Mouse (Mus musculus): ENCODE measurements at regions not wholly inside any gene's neighbourhood (a gene's known extent, or its start where the extent isn't known, plus 50 kb on each side); places are given as distances from the start of the nearest gene placed in this dataset.

DNA sequence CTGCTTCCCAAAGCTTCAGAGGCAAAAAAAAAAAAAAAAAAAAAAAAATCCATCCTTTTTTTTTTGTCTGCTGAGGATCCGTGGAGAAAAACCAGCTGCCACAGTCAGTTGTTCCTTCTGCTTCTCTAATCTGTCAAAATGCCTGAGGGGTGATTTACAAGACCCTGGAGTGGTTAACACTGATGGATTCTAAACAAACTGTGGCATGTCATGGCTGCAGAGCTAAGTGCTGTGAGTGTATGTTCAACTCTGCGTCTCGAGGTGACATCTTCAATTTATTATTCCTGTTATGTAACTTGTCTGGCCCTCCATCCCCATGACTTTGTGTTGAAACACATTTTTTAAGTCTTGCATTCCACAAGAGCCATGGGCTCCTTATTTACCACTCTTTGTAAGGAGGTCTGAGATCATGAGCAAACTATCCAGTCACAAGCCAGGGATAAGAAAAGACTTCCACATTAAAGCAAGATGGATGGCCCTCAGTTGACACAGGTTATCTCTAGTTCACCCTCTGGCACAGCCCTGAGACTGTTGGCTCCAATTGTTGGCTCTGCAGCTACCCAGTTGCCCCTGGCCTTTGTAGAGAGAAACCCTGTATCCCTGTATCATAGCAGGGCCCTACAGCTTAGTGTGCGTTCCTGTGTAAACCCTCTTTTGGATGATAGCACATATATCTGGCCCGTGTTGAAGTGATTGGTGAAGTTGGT is 153.6 kb downstream of the Thbs2 start:
- DNase-seq, result no peak
- intact Hi-C loops (cut with DNase I), result no loop called here

DNA sequence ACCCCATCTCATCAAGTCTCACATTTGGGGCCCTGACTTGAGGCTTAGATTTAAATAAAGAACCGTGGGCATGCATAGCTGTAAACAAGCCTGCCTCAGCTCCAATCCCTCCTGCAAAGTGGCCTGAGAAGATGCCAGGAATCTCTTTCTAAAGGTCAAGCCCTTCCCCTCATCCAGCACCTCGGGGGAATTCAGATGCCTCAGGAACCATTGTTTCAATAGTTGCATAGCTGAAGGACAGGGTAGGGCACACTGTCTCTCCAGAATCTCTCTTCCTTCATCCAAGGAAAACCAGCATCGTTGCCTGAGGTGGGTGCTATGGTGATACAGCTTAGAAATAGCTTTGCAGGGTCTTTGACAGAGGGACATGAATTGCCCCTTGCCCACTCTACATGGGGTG is 154.4 kb downstream of the Thbs2 start:
- no peak for DNase-seq
- intact Hi-C loops (cut with DNase I), result no loop called here

DNA sequence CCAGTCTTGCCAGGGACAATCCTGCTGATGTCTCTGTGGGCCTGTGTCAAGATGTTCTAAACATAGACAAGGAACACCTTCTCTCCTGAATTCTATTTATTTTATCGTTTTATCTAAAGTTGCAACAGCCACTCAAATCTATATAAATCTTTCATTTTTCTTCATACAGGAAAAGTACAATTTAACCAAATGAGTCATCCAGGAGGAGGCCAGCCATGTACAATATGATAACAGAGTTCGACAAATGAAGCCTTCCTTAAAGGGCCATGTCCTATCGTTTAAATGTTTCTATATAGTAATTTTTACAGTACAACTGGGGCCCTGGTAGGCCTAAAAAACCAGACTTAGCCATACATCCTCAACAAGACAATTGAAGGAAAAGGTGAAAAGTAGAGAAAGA is 154.8 kb downstream of the Thbs2 start:
- intact Hi-C loops (cut with DNase I), result no loop called here

DNA sequence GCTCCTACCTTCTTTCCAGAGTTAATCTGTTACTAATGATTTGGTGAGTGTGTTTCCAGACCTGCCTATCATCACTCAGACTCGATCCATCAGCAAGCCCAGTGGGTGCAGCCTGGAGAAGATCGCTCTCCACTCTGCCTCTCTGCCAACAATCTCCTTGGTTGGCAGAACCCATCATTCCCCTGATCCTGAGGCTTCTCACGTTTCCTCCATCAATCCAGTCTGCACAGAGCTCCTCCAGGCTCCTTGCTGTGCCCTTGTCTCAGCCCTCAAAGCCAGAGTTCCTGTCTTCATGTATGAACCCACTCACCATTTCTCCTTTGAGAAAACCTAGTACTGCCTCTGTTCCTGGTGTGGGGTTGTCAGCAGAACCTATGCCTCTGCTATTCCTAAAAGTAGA is 155.5 kb downstream of the Thbs2 start:
- DNase-seq, result no peak
- intact Hi-C loops (cut with DNase I), result no loop called here

More for the DNA sequence above, 154.8 kb downstream of the Thbs2 start:
- DNase-seq, result no peak

DNA sequence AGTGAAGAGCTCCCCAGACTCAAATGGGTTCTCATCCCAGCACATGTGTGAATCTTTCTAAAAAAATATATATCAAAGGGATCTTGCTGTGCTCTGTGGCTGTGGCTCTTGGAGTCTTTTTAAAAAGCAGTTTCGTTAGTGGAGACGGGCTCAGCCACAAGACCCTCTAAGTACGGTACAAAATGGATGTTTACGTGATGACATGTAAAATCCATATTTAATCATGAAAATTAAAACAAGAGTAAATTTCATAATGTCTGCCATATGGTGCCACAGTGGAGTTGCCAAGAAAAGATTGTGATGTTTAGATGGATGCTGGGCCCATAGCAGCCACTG is 161.1 kb downstream of the Thbs2 start:
- intact Hi-C loops (cut with DNase I), result no loop called here
- DNase-seq, result no peak

DNA sequence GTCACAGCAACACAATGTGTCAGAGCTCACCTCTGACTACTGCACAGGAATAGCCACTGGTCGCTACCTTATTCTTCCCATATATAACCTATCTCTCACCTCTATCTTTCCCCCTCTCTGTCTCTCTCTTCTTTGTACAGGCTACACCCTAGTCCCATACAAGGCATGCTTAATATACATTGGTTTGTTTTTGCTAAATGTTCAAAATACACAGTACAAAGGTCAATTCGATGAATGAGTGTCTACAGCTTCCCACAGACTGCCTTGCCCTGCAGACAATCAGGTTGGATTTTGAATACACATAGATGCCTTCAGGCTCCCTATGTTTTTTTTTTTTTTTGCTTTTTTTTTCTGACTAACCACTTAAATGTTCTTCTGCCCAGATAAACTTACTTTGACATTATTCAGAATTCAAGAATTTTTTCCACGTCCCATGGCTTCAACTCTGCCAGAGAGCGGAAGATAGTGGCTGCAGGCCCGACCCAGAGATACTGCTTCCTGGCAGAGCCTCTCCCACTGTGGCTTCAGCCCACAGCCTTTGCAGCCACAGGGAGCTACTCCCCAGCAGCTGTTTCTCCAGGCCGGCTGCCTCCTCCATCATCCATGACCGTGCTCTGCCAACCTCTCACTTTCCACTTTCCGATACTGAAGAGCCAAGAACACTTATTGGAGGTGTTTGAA is 161.6 kb downstream of the Thbs2 start:
- peak in 1 of 2 experiments; percentile 33 for DNase-seq
- intact Hi-C loops (cut with DNase I), result no loop called here

DNA sequence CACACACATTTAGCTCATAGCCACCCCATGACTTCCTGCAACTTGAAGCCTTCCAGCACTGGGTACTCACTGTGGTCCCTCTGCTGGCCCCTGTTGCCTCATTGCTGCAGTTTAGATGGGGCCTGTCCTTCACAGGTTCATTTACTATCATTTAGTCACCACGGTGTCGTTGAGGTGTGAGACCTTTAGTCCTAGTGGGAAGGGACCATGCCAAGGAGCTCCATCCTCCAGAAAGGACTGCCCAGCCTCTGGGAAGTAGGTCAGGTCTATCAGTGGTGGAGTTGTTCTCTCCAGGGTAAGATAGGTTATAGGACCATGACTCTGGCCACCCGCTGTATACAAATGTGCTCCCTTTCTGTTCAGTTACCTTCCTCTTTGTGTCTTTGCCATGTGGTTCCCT is 162.2 kb downstream of the Thbs2 start:
- intact Hi-C loops (cut with DNase I), result no loop called here

DNA sequence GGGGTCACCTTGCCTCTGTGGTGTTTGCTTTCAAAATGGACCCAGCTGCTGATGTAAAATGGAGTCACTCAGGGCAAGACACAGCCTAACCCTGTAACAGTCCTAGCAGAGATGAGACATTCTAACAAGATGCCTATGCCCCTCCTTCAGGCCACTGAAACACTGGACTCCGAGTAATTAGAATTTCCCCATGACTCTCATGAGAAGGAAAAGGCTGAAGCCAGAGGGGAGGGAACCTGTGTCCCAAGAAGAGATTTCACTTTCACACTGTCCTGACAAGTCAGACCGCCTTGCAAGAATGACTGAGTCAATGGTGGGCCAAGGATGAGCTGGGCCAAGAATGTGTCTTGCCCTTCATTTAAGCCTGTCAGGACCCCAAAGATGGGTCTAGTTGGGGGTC is 166.3 kb downstream of the Thbs2 start:
- intact Hi-C loops (cut with DNase I), result no loop called here
- DNase-seq, result no peak

More for the DNA sequence above, 162.2 kb downstream of the Thbs2 start:
- no peak for DNase-seq

DNA sequence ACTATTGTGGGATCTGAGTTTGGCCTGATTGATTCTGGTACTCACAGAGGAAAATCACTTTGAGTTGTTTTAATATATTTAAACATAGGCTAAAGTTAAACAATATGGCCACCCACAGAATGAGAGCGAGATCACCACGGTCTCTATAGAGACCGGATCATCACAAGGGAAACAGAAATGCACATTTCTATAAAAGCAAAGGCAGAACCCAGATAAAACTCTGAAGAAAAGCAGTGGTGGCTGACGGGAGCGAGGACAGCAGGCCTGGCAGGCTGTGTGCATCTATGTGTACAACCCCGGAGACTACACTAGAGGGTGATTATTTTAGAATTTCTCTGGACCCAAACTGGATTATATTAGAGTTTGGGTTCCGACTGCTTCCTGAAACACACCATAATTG is 168.8 kb downstream of the Thbs2 start:
- intact Hi-C loops (cut with DNase I), result loop anchor here (1.0 kb wide), 1 partner anchor 379 kb away; no protein-coding TSS in a partner anchor
- DNase-seq, result no peak

DNA sequence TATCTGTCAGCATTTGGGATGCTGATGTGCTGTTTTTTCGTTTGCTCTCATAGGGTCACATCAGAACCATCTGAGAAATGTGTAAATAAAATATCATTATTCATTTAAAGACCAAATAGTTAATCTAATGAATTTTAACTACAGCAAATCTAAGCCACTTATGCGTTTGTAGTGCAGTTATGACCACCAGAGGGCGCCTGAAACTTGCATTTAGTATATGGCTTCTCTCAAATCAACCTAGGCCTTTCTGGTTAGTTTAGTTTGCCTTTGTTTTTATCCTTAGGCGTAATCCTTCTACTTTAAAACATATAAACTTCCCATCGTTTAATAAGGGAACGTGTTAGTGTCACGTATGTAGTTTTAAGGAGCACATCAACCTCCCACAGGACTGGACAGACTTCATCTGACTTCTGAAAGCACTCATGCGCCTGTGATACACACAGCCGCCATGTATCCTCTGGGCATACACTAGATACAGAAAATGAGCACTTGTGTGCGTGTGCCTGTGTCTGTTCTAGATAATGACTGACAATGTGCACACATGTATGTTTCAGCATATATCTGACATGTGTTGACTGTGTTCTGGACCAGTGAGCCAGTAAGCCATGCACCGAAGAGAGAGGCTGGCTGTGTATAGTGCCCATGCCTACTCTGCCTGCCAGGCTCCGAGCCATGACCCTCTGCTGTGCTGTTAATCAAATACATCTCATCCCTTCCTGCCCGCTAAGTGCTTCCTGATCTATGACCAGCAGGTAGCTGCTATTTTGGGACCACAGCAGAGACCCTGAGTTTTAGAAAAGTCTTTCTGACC is 169.4 kb downstream of the Thbs2 start:
- intact Hi-C loops (cut with DNase I), result loop anchor here (1.0 kb wide), 1 partner anchor 380 kb away; no protein-coding TSS in a partner anchor
- peak in 1 of 2 experiments; percentile 49 for DNase-seq

DNA sequence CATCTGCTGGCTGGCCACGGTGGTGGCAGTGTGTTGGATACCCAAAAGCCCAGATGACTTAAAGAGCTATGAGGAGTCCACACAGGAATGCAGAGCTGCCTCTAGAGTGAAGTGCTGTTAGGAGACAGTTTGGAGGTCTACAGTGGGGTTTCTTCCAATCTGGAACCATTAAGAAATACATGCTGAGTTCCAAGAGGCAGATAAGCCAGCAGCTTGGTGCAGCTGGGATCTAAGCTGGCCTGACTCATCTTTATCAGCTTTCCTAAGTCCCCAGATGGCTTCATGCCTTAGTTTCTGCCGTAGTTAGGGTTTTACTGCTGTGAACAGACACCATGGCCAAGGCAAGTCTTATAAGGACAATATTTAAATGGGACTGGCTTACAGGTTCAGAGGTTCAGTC is 172.0 kb downstream of the Thbs2 start:
- intact Hi-C loops (cut with DNase I), result no loop called here
- DNase-seq, result no peak

DNA sequence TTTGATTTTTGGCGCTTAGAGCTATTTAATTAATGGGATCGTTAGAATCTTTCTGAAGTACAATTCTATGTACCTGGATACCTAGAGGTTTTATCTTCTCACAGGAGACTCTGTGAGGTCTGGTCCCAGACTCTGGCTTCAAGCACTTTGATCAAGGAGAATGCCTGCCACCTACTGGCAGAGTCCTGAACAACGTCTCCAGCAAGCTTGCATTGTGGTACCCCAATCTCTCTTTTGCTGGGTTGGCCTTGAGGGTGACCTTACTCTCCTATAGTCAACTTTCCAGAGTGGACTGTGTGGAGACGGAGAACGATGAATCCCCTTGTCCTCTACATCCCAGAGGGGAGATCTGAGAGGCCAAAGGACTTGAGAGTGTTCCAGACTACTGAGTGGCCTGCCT is 173.5 kb downstream of the Thbs2 start:
- DNase-seq, result peak; percentile 52 to 59
- intact Hi-C loops (cut with DNase I), result no loop called here

DNA sequence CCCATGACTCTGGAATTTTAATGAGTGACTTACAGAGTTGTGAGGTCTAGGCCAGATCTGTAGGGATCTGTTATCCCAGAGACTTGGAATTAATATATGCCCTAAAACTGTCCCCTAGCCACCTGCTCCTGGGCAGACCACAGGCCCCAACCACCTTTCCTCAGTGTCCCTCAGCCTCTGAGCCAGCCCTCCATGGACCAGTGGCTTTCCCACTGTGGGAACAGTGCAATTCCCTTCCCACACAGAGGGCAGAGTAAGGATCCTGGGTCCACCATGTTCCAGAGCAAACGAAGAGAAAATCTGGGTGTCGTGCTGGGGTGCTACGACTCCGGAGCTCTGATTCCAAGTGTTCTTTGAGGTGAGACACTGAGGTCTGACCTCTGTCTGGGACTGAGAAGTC is 174.7 kb downstream of the Thbs2 start:
- no peak for DNase-seq
- intact Hi-C loops (cut with DNase I), result loop anchor here (2.0 to 10.0 kb wide), 2 partner anchors 145 to 285 kb away; no protein-coding TSS in a partner anchor

DNA sequence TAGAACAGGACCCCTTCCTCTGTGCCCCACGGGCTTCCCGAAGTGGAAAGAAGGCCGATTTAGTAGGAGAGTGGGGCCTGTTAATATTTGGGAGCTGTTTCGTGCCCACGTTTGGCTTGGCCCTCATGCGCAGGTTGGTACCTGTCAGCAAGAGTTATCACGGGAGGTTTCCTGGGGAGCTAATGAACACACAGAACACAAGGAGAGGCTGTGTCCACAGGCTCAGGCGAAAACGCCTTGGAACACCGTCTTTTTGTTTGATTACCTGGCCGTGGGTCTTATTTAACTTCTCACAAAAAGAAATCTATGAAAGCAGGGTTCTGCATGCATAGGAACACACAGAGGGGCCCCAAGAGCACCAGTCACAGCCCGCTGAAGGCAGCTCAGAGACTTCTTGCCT is 175.8 kb downstream of the Thbs2 start:
- intact Hi-C loops (cut with DNase I), result loop anchor here (2.0 to 10.0 kb wide), 2 partner anchors 143 to 283 kb away; no protein-coding TSS in a partner anchor
- no peak for DNase-seq

DNA sequence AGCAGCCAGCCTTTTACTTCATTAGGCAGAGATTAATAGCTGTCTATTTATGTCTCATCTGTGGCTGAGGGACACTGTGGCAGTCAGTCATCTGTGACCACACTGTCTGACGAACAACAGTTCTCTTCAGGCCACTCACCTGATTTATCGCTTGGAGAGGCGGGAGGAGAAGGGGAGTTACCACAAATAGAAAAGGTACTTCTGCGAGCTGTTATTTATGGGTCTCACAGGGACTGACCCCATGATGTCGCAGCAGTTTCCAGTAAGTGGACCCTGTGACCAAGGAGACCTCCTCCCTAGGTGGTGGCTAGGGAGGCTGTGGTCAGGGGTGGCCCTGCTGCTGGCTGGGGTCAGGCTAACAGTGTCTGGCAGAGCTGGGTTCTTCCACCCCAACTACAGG is 176.7 kb downstream of the Thbs2 start:
- DNase-seq, result no peak

DNA sequence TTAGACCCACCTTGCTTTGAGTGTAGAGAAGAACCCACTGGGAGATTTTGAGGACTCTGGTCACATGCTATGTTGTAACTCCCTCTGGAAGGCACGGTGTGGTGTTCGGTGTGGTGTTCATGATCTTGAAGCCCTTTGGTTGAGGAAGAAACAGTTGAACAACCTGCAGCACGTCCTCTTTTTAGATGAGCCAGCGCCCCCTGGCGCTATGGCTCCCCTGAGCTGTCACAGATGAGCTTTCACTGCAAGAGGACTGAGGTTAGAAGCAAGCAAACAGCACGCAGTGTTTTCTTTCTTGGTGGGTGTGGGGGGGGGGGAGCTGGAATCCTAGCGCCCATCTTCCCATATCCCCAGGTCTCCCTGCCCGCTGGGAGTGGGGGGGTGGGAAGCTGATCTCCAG is 177.9 kb downstream of the Thbs2 start:
- peak; percentile 24 to 40 for DNase-seq
- intact Hi-C loops (cut with DNase I), result loop anchor here (2.0 to 10.0 kb wide), 2 partner anchors 141 to 227 kb away; no protein-coding TSS in a partner anchor

More for the DNA sequence above, 176.7 kb downstream of the Thbs2 start:
- intact Hi-C loops (cut with DNase I), result loop anchor here (2.0 to 10.0 kb wide), 2 partner anchors 143 to 229 kb away; no protein-coding TSS in a partner anchor

DNA sequence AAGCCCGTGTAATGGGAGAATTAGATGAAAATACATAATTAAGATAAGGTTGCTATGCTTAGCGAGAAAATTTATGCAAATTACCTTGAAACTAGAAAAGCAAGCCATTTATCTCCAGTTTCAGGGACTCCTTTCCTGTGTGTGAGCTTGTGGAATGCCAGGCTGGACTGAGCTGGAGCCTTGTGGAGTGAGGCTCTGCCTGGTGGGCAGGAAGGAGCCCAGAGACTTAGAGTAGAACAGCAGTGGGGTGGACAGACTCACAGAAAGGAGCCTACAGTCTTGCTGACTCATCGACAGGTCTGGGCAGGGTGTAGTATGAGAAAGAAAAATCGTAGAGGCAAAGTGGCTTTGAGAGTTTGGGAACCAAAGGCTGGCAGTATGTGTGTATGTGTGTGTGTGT is 180.6 kb downstream of the Thbs2 start:
- intact Hi-C loops (cut with DNase I), result loop anchor here (10.0 kb wide), 1 partner anchor 139 kb away; no protein-coding TSS in a partner anchor

DNA sequence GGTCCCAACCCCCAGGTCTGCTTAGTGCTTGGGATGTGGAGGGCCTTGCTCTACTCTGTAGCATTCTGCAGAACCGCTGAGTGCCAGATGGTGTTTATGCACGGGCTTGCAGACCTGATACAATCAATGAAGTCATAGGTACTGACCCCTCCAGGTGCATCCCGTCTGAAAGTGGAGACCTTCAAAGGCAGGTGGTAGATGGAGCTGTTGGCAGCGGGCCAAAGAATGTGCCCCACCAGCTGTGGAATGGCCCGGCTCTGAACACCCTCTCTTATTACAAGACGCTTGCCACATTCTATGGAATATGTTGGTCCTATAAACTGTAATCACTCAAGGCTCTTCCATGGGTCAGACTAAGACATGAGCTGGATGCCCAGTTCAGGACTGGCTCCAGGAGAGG is 183.5 kb downstream of the Thbs2 start:
- DNase-seq, result no peak
- intact Hi-C loops (cut with DNase I), result loop anchor here (10.0 kb wide), 1 partner anchor 136 kb away; no protein-coding TSS in a partner anchor

More for the DNA sequence above, 180.6 kb downstream of the Thbs2 start:
- DNase-seq, result no peak

DNA sequence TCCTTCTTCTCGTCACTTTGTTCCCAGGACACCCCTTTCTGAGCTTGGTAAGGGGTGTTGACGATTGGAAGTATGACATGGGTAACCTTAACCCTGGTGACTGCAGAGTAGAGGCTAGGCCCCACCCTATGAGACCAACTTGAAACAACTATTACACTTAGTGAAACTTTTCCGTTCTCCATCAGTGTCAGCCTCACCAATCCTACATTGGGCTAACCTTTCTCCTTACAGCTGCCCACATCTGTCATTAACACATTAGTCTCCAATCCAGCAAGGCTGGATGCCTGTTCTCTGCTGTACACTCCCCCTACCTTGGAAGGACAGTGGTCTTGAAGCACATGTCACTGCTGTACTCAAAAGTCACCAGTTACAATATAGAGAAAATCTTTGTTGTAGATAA is 186.9 kb downstream of the Thbs2 start:
- DNase-seq, result no peak
- intact Hi-C loops (cut with DNase I), result no loop called here

DNA sequence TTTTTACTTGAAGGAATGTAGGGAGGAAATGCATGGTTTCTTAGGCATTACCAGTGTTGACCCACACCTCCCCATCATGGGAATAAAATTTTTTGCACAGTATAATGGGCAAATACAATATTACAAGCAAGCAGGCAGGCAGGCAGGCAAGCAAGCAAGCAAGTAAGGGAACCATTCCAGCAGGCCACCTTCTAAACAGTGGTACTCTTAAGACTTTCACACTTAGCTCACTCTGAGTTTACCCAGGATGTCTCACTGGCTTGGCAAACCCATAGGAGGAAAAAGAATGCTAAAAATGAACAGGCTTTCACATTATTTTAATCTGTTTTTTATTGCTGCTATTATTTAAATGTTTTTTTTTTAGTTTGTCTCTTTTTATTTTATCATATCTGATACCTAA is 187.9 kb downstream of the Thbs2 start:
- no peak for DNase-seq
- intact Hi-C loops (cut with DNase I), result no loop called here

DNA sequence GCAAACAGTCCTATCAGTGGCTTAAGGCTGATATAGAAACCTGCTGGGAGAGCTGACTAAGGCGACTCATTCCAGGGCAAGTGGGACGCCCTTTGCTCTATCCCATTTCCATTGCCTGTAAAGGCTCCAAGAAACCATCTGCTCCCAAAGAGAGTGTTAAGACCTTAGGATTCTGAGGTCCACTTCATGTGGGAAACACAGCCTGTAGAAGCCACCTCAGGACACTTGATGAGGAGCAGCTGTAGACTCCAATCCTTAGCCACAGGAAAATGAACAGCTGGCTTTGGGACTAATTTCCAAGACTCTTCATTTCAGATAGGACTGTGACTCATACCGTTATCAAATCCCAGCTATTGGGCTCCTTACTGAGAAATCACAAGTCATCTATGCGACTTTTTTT is 188.6 kb downstream of the Thbs2 start:
- intact Hi-C loops (cut with DNase I), result no loop called here
- no peak for DNase-seq

Data from gastrocnemius, postnatal 36 days (tissue).